Mouse (Mus musculus) adrenal gland, adult (tissue): ENCODE data around the gene Spn.

ENCODE experiments used
- DNase-seq, 2 experiments: peaks; one replicate each; pipeline ENCODE4 v3.0.0; 2022 to 2023; ENCODE audit warnings: low spot score in 1 of 2; ENCODE audit not compliant: inconsistent age in 2 of 2

The Spn gene

DNA sequence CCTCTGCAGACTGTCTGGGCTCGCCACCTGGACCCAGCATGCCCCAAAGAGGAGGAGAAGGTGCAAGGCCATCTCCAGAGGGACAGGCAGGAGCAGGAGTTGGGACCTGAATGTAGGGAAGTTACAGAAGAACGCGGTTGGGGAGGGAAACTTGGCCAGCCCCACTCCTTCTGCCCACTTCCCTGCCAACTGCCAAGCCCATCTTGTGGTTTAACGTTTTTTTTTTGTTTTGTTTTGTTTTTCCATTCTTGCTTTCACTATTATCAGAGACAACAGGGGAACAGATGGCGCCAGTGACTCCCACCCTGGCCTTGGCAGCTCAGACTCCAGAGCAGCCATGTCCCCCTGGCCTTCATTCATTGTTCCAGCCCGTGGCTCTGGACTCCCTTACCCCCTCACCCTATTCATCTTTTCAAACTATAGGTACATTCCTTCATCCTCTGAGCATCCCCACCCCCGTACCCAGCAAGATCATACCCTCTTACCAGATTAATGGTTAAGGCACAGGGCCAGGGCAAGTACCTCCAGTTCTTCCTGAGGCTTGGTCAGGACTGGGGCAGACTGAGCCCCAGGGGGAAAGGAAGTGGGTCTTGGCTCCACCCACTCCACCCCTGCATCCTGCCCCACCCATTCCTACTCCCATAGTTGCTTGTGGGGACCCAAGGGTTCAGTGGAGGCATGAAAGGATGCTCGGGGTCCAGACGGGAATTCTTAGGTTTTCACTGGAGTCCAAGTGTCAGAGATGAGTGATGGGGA, at the start of gene Spn:
Gene Spn, minus strand, starts transcription at position 562 of the 756 bp plus-strand sequence.
- DNase-seq, result peak in 1 of 2 experiments; percentile 32

- no peak for DNase-seq
Observed at GRCm38 (mm10) chr7:127187351-127187750, 49.7 kb upstream of the Spn start.

DNA sequence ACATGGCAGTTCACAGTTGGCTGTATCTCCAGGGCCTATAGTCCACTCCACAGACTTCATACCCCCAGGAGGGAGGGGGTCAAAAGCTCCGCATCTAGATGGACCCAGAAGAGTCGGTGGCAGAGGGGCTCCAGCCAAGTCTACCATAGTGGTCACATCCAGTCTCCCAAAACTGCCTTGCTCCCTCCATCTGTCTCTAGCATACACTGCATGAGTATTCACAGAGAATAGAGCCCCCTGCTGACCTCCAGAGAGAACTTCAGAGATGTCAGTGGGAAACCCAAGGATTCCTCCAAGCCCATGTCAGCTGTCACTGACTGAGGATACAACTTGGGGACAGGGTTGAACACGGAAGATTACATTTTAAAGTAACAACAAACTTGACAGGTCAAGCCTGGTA, 48.0 kb upstream of the Spn start:
- DNase-seq, result peak in 1 of 2 experiments; percentile 60

GRCm38 (mm10) chr7:127184720-127185119, 47.1 kb upstream of the Spn start:
- DNase-seq, result no peak

GRCm38 (mm10) chr7:127183828-127184227, 46.2 kb upstream of the Spn start:
- DNase-seq, result peak in 1 of 2 experiments; percentile 29

DNA sequence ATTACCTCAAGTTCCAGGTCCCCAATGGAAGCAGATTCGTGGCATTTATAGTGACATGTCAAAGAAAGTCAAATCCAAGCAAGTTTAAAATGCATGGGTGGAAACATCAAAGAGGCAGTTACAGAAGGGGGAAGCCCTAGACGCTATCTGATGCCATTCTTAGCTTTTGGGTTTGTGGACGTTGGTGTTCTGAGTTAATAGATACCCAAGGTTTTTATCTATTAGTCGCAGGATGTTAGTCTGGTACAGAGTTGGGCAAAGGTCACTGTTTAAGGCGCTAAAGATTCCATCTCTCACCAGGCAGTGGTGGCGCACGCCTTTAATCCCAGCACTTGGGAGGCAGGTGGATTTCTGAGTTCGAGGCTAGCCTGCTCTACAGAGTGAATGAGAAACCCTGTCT, 45.7 kb upstream of the Spn start:
- DNase-seq, result peak in 1 of 2 experiments; percentile 10

- DNase-seq, result peak in 1 of 2 experiments; percentile 28
Observed at GRCm38 (mm10) chr7:127181724-127182123, 44.1 kb upstream of the Spn start.

DNA sequence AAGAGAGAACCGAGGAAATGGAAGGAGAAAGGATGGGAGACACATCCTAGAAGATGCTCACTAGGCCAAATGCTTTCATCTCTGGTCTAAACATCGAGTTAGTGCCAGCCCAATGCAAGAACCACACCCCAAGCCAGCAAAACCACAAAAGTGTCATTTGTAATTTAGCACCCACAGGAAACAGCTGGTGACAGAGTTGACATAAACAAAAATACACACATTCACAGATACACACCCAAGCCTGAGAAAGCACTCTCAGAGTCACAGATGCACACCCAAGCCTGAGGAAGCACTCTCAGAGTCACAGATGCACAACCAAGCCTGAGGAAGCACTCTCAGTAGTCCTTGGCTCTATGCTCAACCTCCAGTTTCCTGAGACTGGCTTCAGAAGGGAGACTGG, 43.2 kb upstream of the Spn start:
- DNase-seq, result peak in 1 of 2 experiments; percentile 9

- DNase-seq, result peak in 1 of 2 experiments; percentile 12
Observed at GRCm38 (mm10) chr7:127176937-127177336, 39.3 kb upstream of the Spn start.

DNA sequence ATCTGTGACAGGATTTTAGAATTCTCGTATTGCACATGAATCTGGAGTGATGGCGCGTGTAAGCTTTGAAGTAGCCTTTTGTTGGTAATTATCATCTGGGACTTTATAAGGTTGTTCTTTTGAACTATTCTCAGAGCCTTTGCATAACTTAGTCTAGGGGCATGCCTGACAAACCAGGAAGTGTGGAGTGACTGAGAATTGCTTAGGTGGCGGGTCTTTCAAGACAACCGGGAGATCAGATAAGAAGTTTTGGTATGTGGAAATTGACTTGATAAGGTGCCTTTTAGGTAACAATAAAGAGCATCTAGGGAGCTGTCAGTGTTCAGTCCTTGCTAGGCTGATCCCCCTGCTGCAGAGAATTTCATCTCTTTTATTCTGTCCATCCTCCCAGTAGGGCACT, 28.9 kb upstream of the Spn start:
- no peak for DNase-seq

DNA sequence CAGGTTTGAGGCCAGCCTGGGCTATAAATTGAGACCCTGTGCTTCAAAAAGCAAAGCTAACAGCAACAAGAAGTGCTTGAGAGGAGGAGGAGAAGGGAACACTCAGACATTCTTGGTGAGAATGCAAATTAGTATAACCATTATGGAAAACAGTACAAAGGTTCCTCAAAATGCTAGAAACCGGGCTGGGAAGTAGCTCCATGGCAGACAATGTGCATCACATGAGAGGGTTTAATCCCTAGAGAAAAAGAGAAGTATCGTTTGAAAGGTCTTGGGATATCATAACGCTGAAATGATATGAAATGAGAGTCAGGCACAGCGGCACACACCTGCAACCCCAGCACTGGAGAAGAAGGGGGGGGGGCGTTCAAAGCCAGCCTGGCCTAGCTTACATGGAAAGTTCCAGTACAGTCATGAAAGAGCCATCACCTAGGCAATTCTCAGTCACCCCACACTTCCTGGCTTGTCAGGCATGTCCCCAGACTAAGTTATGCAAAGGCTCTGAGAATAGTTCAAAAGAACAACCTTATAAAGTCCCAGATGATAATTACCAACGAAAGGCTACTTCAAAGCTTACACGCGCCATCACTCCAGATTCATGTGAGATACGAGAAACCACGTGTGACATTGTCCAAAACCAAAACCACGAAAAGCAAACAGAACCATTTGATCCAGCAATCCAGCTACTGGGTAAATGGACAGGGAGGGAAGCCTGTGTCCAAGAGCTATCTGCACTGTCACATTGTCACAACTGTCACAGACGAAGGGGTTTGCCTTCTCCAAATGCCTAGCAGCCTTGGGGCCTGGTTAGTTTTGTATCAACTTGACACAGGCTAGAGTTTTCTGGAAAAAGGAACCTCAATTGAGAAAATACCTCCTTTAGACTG, 28.2 kb upstream of the Spn start:
- DNase-seq, result peak in 1 of 2 experiments; percentile 14

- peak in 1 of 2 experiments; percentile 14 for DNase-seq
Observed at GRCm38 (mm10) chr7:127164002-127164401, 26.4 kb upstream of the Spn start.

DNA sequence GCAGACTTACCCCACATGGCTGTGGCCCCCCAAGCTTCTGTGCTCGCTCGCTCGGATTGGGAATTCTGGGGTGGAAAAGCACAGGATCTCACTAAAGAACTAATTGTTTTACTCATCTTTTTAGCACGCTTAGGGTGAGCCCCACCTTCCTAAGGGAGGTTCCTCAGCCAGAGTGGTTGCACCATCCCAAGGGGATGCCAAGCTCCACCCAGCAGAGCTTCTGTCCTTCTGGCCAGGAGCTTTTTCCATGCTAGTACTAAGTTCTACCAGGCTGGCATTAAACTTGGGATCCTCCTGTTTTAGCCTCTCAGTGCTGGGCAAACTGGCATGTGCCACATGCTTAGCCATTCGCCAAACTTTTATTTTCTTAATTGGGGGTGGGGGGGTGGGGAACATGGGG, 24.9 kb upstream of the Spn start:
- peak in 1 of 2 experiments; percentile 45 for DNase-seq

DNA sequence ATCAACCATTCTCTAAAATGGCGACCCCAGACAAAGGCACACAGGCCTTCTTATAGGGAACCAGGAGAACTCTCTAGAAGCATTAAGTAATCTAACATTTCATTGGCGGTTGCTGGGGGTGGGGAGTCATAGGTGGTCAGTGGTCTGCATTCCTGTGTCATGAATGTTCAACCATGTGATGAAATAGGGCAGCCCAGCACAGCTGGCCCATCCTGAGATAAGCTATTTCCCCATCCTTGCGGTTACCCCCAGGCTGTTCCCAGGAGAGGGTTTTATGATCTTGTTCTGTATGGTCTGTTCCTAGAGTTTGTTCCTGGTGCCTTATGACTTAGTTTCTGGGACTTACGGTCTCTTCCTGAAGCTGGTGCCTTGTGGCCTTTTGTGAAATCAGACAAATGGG, 19.9 kb upstream of the Spn start:
- DNase-seq, result no peak

GRCm38 (mm10) chr7:127153477-127153876, 15.9 kb upstream of the Spn start:
- peak; percentile 40 to 77 for DNase-seq

DNA sequence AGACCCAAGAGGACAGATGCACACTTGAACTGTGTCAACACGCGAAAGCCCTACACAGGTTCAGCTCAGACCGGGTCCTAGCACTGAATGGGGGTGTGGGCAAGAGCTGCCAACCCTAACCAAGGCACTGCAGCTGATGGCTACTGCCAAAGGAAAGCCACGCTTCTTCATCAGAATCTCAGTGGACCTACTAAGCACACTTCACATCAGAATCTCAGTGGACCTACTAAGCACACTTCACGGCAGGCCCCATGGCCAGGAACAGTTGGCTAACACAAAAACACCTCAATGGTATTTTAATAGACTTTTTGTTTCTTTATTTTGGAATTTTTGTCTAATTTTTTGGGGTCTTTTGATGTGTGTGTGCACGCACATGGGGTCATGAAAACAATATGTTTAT, 14.8 kb upstream of the Spn start:
- no peak for DNase-seq

DNA sequence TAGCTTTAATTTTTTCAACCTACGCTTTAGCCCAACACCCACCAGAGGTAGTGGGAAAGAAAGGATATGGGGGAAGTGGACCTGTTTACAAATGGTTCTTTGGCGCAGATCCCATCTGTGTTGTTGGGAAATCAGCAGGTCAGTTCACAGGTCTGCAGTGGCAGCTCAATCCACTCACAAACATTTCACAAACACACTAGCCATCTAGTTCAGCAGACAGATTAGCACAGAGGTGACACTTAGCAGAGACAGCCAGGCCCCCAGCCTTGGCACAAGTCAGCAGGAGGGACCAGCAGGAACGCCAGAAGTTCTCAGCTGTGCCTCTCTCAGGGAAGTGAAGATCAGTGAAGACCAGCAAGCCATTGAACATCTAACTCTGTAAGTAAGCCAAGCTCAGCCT, 10.3 kb upstream of the Spn start:
- DNase-seq, result no peak

DNA sequence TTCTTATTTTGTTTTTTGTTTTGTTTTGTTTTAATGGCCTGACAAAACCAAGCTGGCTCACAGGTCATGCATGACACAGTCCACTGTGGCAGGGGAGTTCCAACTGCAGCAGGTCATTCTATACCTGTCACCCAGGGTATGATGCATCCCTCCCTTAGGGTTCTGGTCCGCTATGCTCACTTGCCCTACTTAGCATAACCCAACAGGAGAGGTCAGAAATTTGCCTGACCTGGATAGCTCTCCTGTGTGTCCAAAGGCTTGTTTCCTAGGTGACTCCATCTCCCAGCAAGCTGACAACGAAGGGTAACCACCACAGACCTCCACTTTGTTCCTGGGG, 8.6 kb upstream of the Spn start:
- no peak for DNase-seq

DNA sequence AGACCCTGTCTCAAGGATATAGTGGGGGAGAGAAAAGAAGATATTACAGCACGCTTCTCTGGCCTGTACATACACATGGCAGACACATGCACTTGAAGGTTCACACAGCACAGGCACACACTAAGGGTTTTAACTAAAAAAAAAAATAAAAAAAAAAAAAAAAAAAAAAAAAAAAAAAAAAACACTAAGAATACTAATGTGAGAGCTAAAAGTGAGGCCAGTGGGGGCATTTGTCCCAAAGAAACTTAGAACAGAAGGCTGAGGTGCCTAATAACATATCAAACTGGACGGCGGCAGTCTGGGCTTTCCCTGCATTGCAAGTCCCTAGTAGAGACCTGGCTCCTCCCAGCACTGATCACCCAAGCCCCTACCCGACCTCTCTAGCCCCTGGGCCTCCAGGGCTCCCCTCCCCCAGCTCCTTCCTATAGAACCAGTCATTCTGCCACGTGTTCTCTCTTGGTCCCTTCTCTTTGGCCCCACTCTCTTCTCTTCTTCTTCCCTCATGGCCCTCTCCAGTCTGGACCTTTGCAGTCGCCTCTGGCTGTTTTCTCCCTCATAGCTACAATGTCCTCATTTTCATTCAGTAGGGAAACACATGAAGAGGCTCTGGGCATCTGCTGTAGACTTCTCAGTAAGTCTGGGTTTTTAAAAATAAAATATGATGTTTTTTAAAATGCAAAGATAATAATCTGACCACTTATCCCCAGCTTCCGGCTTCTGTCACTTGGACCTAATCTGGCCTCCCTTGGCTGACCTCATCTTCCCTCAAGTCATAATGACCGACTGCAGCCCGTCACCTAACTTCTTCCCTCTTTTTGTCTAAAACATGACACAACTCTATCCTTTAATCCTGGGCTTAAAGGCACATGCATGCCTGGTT, 8.0 kb upstream of the Spn start:
- no peak for DNase-seq

GRCm38 (mm10) chr7:127144412-127144811, 6.8 kb upstream of the Spn start:
- no peak for DNase-seq

GRCm38 (mm10) chr7:127142666-127143065, 5.0 kb upstream of the Spn start:
- no peak for DNase-seq
